Mouse (Mus musculus) layer of hippocampus, postnatal 36 days (tissue): ENCODE results near the gene Sox6. TPM values are rescaled to one million over a fixed set of nuclear protein-coding genes. Genes with fewer than 3 reads are reported as not detected.
A peak's percentile ranks its signal among the peaks of the same experiment; 100 is the strongest.

Experiments used
- DNase-seq, 2 experiments: peaks; one replicate each; pipeline ENCODE4 v3.0.0; 2022
- total RNA-seq, 2 experiments: library from RNA; stranded (reverse); gene quantifications; 2 replicates each; pipeline ENCODE4 v1.2.3; 2021

Sox6 gene
- total RNA-seq, 2 experiments from 2014 or later, result 24.3 to 34.7 TPM

DNA sequence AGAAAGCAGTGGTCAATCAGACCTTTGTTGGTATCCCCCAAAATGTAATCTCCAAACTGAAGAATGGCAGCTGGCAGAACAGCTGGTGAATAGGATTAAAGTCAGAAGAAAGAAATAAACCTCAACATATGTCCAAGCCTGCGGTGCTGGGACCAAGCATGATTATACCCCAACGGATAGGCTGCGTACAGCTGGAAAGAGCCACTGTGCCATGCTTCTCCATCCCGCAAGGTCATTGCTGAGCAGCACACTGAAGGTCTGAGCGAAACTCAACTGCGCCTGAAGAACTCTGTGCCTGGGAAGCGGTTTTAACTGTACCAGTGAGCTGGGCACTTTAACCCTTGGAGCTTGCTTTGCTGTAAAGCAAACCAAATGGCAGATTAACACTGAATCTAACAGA, 291.1 kb downstream of the Sox6 start:
- no peak for DNase-seq

DNA sequence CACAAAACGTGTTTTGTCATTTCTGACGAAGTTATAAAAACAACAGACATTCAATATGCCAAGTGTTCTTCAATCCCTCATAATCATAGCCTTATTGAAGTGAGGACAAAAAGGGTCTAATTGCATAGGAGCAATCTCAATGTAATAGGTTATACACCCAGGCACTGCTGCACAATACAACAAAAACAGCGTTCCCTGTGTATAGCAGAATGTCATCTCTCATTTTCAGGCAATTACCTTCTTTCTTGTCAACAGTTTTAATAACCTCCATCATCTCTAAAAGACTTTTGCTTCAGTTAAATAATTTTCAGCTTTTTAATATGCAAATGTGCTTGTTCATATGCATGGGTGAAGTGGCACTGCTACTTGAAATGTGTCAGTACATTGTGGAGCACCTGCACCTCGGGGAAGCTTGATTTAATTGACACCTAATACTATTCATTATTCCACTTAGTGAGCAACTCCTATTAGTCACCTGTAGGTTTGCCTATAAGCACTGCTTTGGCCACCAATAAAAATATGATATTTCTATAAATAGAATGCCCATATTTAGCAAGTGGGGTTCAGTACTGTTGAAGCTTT, 292.8 kb downstream of the Sox6 start:
- DNase-seq, result no peak

DNA sequence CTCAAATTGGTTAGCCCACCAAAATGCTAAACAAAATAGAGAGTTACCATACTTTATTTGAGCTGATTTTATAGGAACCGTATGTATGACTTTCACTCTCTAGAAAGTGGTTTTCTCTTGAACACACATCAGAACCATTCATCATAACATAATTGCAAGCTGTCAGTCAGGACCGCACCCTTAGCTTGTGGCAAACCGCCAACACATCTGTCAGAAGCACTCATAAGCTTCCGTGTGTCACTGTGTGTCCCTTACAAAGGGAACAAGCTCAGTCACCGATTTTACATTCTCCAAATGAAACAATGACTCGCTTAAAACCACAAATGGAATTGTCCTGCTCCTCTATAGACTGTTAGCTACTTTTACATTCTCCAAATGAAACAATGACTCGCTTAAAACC, 304.5 kb downstream of the Sox6 start:
- no peak for DNase-seq

DNA sequence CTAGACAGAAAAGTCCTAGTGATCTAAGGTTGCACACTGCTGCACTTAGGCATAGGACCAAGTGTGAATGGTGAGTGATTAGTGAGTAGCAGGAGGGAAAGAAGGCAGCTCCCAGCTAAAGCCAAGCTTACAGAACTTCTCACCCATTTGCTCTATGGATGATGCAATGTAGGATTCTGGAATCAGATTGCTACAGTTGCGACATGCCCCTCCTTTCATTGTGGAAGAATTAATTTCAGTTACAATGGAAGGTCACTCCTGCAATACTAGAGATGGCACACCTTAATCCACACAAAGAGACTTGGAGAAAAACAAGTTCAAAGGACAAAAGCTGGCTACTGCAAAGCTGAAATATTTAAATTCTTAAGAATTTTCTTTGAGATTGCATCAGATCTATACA, 305.8 kb downstream of the Sox6 start:
- DNase-seq, result no peak

DNA sequence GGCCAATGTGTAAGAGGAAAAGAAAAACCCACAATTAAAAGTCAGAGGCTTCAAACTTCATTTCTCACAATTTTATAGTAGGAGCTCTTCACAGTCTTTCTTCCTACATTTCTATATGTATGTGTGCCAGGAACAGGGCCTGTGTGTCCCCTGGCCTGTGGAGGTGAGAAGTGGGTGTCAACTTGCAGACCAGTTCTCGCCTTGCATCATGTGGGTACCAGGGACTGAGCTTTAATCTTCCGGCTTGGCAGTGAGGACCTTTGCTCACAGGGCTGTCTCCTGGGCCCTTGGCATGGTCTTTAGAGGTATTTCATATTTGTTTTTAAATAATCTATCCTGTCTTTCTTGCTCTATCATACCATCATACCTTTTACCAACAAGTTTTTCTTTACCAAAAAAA, 311.8 kb downstream of the Sox6 start:
- no peak for DNase-seq

DNA sequence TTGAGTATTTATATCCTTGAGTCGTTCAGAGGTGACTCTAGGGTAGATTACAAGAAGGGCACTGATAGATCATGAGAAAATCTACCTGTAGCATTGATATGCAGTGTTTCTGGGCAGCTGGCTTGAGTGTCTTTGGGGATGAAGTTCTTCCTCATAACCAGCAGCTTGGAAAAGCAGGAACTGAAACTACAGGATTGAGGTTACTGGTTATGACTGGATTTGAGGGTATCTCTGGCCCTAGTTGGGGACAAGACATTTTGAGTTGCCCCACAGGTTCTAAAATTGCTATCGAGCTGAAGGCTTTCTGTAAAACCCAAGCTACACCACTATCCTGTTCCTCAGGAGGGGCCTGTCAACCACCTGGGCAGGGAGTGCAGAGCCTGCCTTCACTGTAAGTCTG, 314.2 kb downstream of the Sox6 start:
- DNase-seq, result no peak

DNA sequence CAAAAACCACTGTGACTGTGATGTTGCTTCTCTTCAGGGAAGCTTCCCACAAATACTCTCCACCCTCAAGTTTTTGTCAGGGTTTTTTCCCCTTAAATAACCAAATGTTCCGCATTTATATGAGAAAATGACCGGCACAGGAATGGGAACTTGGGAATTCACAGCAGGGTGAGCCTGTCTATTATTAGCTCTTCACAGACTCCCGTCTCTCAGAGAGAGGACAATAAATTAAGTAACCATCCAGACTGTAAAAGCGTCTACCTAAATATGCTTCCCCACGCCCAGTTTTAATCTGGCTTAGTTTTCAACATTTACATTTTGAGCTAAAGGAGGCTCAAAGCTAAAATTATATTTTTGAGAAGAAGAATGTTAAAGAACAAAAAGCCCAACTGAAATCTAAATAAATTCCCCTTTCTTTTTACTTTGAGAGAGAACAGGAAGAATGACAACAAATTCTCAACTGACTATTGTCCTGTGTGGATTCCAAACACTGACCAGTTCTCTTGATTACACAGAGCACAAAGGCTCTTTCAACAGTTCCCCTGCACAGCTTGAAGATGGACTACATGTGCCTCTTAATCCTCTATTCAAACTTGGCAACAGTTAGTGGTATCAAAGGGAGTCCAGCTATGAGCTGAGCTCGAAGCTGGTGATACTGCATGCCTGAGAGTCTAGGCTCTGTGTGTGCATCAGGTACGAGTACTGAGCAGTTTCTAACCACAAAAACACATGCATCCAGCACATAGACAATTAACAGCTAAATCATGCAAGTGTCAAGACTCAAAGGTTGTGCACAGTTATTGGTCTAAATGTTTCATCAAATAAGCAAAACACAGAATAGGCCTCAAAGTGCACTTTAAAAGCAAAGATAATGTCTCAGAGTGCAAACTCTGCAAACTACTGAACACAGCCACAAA, 316.7 kb downstream of the Sox6 start:
- no peak for DNase-seq

DNA sequence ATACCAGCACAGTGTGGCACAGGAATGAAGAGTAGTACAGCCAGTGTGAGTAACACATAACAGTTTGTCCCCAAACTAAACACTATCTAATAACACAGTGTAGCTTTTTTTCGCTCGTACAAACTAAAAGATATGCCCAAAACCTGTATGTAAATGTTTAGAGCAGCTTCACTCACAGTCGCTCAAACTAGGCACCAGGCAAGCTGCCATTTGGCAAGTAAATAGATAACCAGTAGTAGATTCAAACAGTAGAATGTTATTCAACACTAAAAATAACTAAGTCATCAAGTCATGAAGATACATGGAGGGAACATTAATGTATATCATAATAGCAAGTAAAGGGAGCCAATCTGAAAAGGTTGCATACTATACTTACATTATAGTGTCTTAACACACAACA, 318.8 kb downstream of the Sox6 start:
- no peak for DNase-seq

DNA sequence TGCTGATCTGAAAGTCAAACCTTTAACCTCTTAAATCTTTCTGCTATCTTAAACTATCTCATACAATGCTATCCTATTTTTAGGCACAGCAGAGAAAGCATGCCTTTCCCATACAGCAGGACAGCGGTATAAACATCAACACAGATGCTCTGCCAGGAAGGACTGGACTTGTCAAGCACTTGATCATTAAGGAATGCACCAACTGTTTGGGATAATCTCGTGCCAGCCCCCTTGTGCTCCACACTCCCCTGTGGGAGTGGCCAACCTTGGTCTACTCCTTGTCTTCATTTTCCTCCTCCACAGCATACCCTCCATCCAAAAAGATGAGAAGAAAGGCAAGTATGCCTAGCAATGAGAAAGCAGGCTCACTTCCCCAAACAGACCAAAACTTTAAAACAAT, 332.5 kb downstream of the Sox6 start:
- no peak for DNase-seq

DNA sequence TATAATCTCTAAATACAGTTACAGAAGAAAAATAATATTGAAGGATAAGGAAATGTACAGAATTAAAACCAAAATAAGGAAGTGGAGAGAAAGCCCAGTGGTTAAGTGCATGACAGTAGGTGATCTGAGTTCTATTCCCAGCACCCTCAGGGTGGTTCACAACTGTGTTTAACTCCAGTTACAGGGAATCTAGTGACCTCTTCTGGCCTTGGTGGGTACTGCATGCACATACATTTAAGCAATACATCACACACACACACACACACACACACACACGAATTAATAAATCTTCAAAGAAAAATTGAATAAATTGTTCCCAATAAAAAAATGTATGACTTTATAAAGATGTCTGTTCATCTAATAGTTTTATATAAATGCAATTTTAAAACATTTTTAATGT, 340.5 kb downstream of the Sox6 start:
- DNase-seq, result no peak

GRCm38 (mm10) chr7:115693206-115693605, 345.4 kb downstream of the Sox6 start:
- DNase-seq, result no peak

DNA sequence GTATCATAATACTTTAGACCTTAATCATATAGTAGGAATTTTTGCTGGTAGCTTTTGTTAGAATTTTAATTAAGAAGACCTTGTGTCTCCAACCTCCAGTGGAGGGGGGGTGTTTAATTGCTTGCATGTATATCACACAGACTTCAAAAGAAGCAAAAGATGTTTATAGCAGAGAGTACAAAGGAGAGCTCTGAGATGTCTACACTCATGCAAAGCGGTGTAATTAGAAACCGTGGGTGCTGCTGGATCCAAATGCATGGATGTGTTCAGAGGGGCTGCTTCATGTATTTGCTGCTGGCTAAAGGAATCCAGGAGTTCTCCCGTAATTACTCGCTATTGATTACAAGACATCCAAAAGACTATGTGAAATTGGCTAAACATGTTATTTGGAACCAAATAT, 347.5 kb downstream of the Sox6 start:
- no peak for DNase-seq

GRCm38 (mm10) chr7:115686687-115687086, 351.9 kb downstream of the Sox6 start:
- no peak for DNase-seq

DNA sequence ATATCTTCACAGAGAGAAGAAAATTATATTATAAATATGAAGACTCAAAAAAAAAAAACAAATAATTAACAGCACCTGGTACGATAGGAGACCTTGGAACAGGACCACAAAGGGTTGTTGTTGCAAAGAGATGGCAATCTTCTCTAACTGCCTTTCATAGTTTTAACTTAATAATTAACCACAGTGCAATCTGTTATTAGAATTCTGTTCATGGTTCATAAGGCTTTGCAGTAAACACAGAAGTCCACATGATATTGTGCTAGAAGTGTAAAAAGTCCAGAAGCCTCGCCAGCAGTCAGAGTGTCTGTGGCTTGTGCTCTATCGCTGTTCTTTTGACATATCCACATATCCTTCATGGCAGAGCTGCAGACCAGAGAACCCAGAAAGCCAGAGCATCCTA, 354.5 kb downstream of the Sox6 start:
- no peak for DNase-seq

GRCm38 (mm10) chr7:115671749-115672148, 366.8 kb downstream of the Sox6 start:
- DNase-seq, result no peak

- no peak for DNase-seq
Measured at GRCm38 (mm10) chr7:115671272-115671671, 367.3 kb downstream of the Sox6 start.

- peak in 1 of 2 experiments; percentile 11 for DNase-seq
Measured at GRCm38 (mm10) chr7:115669207-115670004, 369.2 kb downstream of the Sox6 start.

GRCm38 (mm10) chr7:115666686-115667382, 371.8 kb downstream of the Sox6 start:
- no peak for DNase-seq

DNA sequence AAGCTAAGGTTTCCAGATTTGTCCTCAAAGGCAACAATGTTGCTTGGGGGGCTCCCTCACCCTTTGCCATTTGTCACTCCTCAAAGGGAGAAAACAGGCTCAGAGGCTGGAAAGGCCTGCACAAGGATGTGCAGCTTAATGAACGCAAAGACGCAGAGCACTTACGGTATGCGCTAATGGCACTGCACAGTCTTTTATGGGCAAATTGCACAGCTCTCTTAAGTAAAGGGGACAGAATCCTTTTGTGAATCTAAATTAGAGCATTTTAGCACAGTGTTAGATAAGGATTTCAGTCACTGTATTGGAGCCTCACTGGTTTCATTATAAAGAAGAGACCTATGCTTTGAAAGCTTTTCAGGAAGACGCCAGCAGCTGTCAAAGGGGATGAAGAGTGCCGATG, 375.2 kb downstream of the Sox6 start:
- DNase-seq, result no peak

- no peak for DNase-seq
Measured at GRCm38 (mm10) chr7:115662121-115662520, 376.5 kb downstream of the Sox6 start.

- DNase-seq, result no peak
Measured at GRCm38 (mm10) chr7:115646696-115647095, 391.9 kb downstream of the Sox6 start.

DNA sequence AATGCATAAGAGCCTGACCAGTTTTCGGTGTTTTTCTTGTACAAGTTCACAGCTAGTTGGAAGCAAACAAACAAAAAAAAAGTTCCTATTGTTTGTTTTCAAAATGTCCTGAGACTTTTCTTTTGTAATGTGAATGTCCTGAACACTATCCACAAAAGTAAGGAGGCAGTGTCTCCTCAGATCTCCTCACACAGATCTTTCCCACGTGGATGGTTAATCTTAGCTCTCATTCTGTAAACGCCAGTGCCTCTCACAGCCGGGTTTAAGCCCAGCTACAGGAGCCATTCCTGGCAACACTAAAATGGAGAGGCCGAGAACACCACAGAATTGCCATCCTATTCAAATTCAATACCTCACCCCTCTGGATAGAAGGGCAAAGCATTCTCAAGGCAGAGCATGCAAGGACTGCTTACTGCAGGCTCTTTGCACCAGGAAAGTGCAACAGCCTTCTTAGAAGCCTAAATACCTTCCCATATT, 392.6 kb downstream of the Sox6 start:
- no peak for DNase-seq
